Mouse (Mus musculus) limb, embryonic 14.5 days (tissue): Measurements from ENCODE around the gene Tldc2. TPM values are rescaled to one million over a fixed set of nuclear protein-coding genes. Genes with fewer than 3 reads are reported as not detected.

ENCODE experiments used
- ATAC-seq: fragments of 200-750 bp; cut with Nextera tagmentation; 2 replicates; pipeline ENCODE4 v1.8.0; 2017; ENCODE audit warnings: low read depth, moderate number of reproducible peaks, moderate TSS enrichment; ENCODE audit not compliant: low FRiP score
- DNase-seq: peaks from one replicate; pipeline ENCODE4 v3.0.0-alpha.2; 2015; ENCODE audit warnings: low spot score
- H3K27ac ChIP-seq: fragments of 300-500 bp; sonication (generic); replicated peaks from 2 replicates; pipeline ENCODE4 v1.5.1; 2014; ENCODE audit warnings: low read depth, mild to moderate bottlenecking, low read length, moderate library complexity, mixed read lengths
- H3K27me3 ChIP-seq: fragments of 300-500 bp; sonication (generic); 2 replicates; pipeline ENCODE4 v1.6.1; 2014; ENCODE audit warnings: low read length, mixed read lengths; ENCODE audit not compliant: control insufficient read depth, insufficient read depth
- H3K36me3 ChIP-seq: fragments of 300-500 bp; sonication (generic); 2 replicates; pipeline ENCODE4 v1.6.1; 2014; ENCODE audit warnings: mild to moderate bottlenecking, low read length, moderate library complexity, mixed read lengths; ENCODE audit not compliant: control insufficient read depth, insufficient read depth
- H3K4me1 ChIP-seq: fragments of 300-500 bp; sonication (generic); 2 replicates; pipeline ENCODE4 v1.6.1; 2014; ENCODE audit warnings: antibody characterized with exemption, low read length, mixed read lengths; ENCODE audit not compliant: control insufficient read depth, insufficient read depth
- H3K4me2 ChIP-seq: fragments of 300-500 bp; sonication (generic); replicated peaks from 2 replicates; pipeline ENCODE4 v1.6.1; 2014; ENCODE audit warnings: low read depth, mild to moderate bottlenecking, low read length, moderate library complexity; ENCODE audit not compliant: severe bottlenecking
- H3K4me3 ChIP-seq: fragments of 300-500 bp; sonication (generic); replicated peaks from 2 replicates; pipeline ENCODE4 v1.5.1; 2014; ENCODE audit warnings: low read length
- H3K9ac ChIP-seq: fragments of 300-500 bp; sonication (generic); 2 replicates; pipeline ENCODE4 v1.6.1; 2014; ENCODE audit warnings: mild to moderate bottlenecking, low read depth, low read length, moderate library complexity; ENCODE audit not compliant: severe bottlenecking
- H3K9me3 ChIP-seq: fragments of 300-500 bp; sonication (generic); 2 replicates; pipeline ENCODE4 v1.6.1; 2016; ENCODE audit warnings: low read length; ENCODE audit not compliant: control insufficient read depth
- POLR2A ChIP-seq: fragments of 200-500 bp; IDR thresholded peaks from 2 replicates; pipeline ENCODE4 v1.8.0; 2012; ENCODE audit warnings: inconsistent platforms, mild to moderate bottlenecking, moderate library complexity, borderline replicate concordance; ENCODE audit not compliant: insufficient read depth, insufficient read length; ENCODE audit errors: extremely low read depth
- WGBS: fragments of 180-500 bp; shearing (Covaris S2); extraction: QIAGEN DNeasy Blood & Tissue Kit; methylation state at CpG from one replicate; pipeline ENCODE4 v1.1.7; 2014; 5-methylcytosine and 5-hydroxymethylcytosine counted together
- polyA plus RNA-seq, 2 experiments: library from polyadenylated mRNA; depleted of rRNA in 1 of 2; stranded (reverse) in 1 of 2; unstranded in 1 of 2; fragments of >200 nt; fragmentation: Nextera tagmentation in 1 of 2; extraction: Ambion mirVana in 1 of 2; gene quantifications; 2 replicates each; pipeline versions ENCODE4 v1.2.1 to v1.2.3; 2012 to 2014

Tldc2 gene
- polyA plus RNA-seq, 2 experiments, result not detected

GRCm38 (mm10) chr2:157135529-157136120, 48.8 kb downstream of the Tldc2 start:
- Histone ChIP-seq H3K4me3 (peak overlapping the region; percentile 73), H3K9me3 (no peaks in the 10 kb centered on the region), H3K36me3 (no peaks in the 10 kb centered on the region), H3K27me3 (no peaks in the 10 kb centered on the region), H3K27ac (peak overlapping the region; percentile 40; the same call in 1 of the 2 replicates), H3K4me1 (peaks cover 5% of the 10 kb centered on the region), H3K9ac (peak overlapping the region; percentile 69), H3K4me2 (peak overlapping the region; percentile 81)
- DNase-seq, result peak; percentile 33
- peak; percentile 16; the same call in 1 of the 2 replicates for ATAC-seq
- TF ChIP-seq POLR2A, result no peak
- WGBS, result 71% methylated on average over 10 of the region's 10 CpGs

GRCm38 (mm10) chr2:157136176-157136575, 49.3 kb downstream of the Tldc2 start:
- Histone ChIP-seq H3K9me3 (no peaks in the 10 kb centered on the region), H3K27me3 (no peaks in the 10 kb centered on the region), H3K36me3 (no peaks in the 10 kb centered on the region), H3K4me1 (peaks cover 5% of the 10 kb centered on the region), H3K4me2 (no peak overlapping the region), H3K9ac (no peak overlapping the region), H3K4me3 (no peak overlapping the region), H3K27ac (no peak overlapping the region)
- DNase-seq, result no peak
- no peak for TF ChIP-seq POLR2A
- 93% methylated on average over 4 of the region's 4 CpGs for WGBS
- no peak for ATAC-seq

DNA sequence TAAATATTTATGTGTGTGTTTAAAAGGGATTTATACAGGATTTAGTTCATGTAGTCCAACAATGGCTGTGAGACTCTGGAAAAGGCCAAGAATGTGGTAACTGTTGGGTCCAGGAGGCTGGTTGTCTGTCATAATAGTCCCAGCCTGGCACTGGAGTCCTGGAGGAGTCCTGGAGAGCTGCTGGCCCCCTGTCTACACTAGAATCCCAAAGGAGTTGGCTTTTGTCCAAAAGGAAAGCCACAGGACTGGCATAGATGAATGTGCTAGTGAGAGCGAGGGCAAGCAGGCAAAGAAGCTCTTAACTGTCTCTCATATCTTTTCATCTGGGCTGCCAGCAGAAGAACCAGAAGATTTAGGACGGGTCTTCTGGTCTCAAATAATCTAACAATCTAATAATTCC, 49.8 kb downstream of the Tldc2 start:
- no peak overlapping the region for H3K27ac ChIP-seq
- no peak for DNase-seq
- TF ChIP-seq POLR2A, result no peak

DNA sequence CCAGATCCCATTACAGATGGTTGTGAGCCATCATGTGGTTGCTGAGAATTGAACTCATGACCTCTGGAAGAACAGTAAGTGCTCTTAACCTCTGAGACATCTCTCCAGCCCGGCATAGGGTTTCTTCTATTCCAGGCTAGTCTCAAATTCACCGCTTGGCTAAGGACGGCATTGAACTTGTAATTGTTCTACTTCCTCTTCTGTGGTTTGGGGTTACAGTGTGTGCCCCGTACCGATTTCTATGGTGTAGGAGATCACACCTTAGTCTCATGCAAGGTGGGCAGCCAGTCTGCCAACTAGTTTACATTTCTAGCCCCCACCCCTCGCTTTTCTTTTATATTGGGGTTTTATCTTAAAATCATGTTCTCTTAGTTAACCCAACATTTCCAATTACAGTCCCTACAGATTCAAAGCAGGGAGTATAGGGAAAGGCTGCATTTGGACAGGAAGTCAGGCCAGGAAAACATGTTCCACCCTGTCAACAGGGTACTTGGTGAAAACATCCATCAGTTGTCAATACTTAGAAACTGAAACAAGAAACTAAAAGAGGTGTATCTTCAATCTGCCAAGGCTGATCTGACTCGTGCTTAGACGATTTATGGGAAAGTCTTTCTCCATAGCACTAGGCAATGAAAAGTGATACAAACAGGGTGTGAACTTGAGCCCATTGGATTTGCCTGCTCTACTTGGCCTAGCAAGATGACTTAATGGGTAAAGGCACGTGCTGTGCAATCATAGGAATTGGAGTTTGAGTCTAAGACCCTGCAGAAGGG, 51.3 kb downstream of the Tldc2 start:
- WGBS, result 84% methylated on average over 9 of the region's 9 CpGs
- H3K27me3 ChIP-seq, result no peaks in the 10 kb centered on the region
- H3K9ac ChIP-seq, result no peak overlapping the region
- DNase-seq (no peak), ATAC-seq (no peak)
- H3K9me3 ChIP-seq, result no peaks in the 10 kb centered on the region
- H3K27ac ChIP-seq, result no peak overlapping the region
- no peak overlapping the region for H3K4me3 ChIP-seq
- peaks cover 5% of the 10 kb centered on the region for H3K4me1 ChIP-seq
- H3K4me2 ChIP-seq, result no peak overlapping the region
- no peak for TF ChIP-seq POLR2A
- no peaks in the 10 kb centered on the region for H3K36me3 ChIP-seq

More for the DNA sequence above, 49.8 kb downstream of the Tldc2 start:
- Histone ChIP-seq H3K4me1 (peaks cover 5% of the 10 kb centered on the region), H3K27me3 (no peaks in the 10 kb centered on the region), H3K9me3 (no peaks in the 10 kb centered on the region), H3K36me3 (no peaks in the 10 kb centered on the region), H3K4me2 (no peak overlapping the region), H3K9ac (no peak overlapping the region), H3K4me3 (no peak overlapping the region)
- WGBS, result 86% methylated on average over 2 of the region's 2 CpGs
- no peak for ATAC-seq

DNA sequence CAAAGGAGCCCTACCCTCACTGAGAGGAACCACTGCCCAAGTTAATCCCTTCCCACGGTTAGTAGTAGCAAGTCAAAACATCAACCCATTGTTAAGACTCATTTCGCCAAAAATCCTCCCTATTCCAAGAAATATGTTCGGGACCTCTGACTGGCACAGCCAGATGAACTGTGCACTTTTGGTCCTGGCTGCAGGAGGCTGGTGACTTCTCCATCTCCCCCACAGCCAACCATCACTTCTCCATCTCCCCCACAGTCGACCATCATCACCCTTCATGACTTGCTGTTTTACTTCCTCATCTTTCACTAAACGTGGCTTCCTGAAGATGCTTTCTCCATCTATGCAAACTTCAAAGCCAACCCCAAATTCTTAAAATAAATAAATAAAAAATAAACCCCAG, 52.0 kb downstream of the Tldc2 start:
- no peak overlapping the region for H3K4me3 ChIP-seq
- H3K9me3 ChIP-seq, result no peaks in the 10 kb centered on the region
- no peak overlapping the region for H3K4me2 ChIP-seq
- H3K9ac ChIP-seq, result no peak overlapping the region
- TF ChIP-seq POLR2A, result no peak
- WGBS, result 85% methylated on average over 5 of the region's 5 CpGs
- ATAC-seq (no peak), DNase-seq (no peak)
- peaks cover 1% of the 10 kb centered on the region for H3K4me1 ChIP-seq
- H3K36me3 ChIP-seq, result no peaks in the 10 kb centered on the region
- H3K27ac ChIP-seq, result no peak overlapping the region
- no peaks in the 10 kb centered on the region for H3K27me3 ChIP-seq
